Mouse (Mus musculus): ENCODE measurements around the gene 9330182L06Rik. TPM values are rescaled to one million over a fixed set of nuclear protein-coding genes. Genes with fewer than 3 reads are reported as not detected.

9330182L06Rik gene
- polyA plus RNA-seq, 1 experiment, result 0.35 TPM

- Histone ChIP-seq H3K4me1 (replicated peaks; ENCODE audit: control insufficient read depth, insufficient read depth, low read length) (no peaks in the 10 kb centered on the region), H3K4me3 (ENCODE audit: control insufficient read depth, insufficient read depth, low read length) (no peak overlapping the region), H3K27me3 (ENCODE audit: control insufficient read depth, insufficient read depth, low read length) (no peaks in the 10 kb centered on the region), H3K36me3 (ENCODE audit: control insufficient read depth, insufficient read depth, low read length) (no peaks in the 10 kb centered on the region), H3K27ac (ENCODE audit: control insufficient read depth, insufficient read depth, low read length) (no peak overlapping the region)
- 70% methylated on average over 2 of the region's 2 CpGs for WGBS
- DNase-seq, result no peak
- TF ChIP-seq CTCF (IDR thresholded peaks at IDR 0.05; ENCODE audit: borderline replicate concordance, control insufficient read depth, extremely low read depth, insufficient read depth, low read length, poor library complexity) (no peak), POLR2A (IDR thresholded peaks at IDR 0.05; ENCODE audit: control insufficient read depth, extremely low read depth, insufficient read depth, low read length, poor library complexity) (no peak)
Observed at GRCm38 (mm10) chr5:9358076-9358475, 92.2 kb downstream of the 9330182L06Rik start.

DNA sequence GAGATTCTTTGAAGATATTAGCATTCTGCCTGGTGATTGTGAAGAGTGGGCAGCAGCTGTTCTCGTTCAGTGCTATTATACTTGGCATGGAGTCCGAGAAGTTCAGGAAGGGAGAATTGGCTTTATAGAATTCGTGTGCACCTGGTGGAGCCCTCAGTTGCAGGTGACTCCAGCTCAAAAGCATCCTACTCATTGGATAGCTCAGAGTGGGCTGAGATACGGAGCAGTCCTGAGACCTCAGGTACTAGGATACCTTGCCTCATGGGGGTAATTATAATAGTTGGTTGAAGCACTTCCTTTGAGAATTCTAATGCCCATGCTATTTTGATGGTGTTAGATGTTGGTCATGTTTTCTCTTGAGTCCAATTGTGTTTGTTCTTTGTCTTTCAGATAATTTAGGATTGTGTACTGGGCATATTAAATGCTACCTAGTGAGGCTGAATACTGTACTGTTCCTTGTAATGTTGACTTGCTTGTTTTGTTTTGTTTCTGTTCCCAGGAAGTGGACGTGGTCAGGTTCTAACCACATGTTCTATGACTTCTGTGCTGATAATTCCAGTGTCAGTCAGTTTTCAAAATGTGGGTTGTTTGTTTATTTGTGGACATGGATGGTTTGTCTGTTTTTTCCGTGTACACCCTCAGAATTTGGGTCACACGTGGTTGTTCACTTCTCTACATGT, 96.2 kb downstream of the 9330182L06Rik start:
- H3K4me1 ChIP-seq (replicated peaks; ENCODE audit: control insufficient read depth, insufficient read depth, low read length), result no peaks in the 10 kb centered on the region
- no peak for DNase-seq
- H3K36me3 ChIP-seq (ENCODE audit: control insufficient read depth, insufficient read depth, low read length), result no peaks in the 10 kb centered on the region
- no peaks in the 10 kb centered on the region for H3K27me3 ChIP-seq (ENCODE audit: control insufficient read depth, insufficient read depth, low read length)
- H3K4me3 ChIP-seq (ENCODE audit: control insufficient read depth, insufficient read depth, low read length), result no peak overlapping the region
- H3K27ac ChIP-seq (ENCODE audit: control insufficient read depth, insufficient read depth, low read length), result no peak overlapping the region
- 78% methylated on average over 7 of the region's 7 CpGs for WGBS
- no peak for TF ChIP-seq CTCF (IDR thresholded peaks at IDR 0.05; ENCODE audit: borderline replicate concordance, control insufficient read depth, extremely low read depth, insufficient read depth, low read length, poor library complexity)
- TF ChIP-seq POLR2A (IDR thresholded peaks at IDR 0.05; ENCODE audit: control insufficient read depth, extremely low read depth, insufficient read depth, low read length, poor library complexity), result no peak

- TF ChIP-seq CTCF (IDR thresholded peaks at IDR 0.05; ENCODE audit: borderline replicate concordance, control insufficient read depth, extremely low read depth, insufficient read depth, low read length, poor library complexity) (no peak), POLR2A (IDR thresholded peaks at IDR 0.05; ENCODE audit: control insufficient read depth, extremely low read depth, insufficient read depth, low read length, poor library complexity) (no peak)
- H3K4me1 ChIP-seq (replicated peaks; ENCODE audit: control insufficient read depth, insufficient read depth, low read length), result no peaks in the 10 kb centered on the region
- H3K27me3 ChIP-seq (ENCODE audit: control insufficient read depth, insufficient read depth, low read length), result no peaks in the 10 kb centered on the region
- no peak for DNase-seq
- no peak overlapping the region for H3K4me3 ChIP-seq (ENCODE audit: control insufficient read depth, insufficient read depth, low read length)
- no peaks in the 10 kb centered on the region for H3K36me3 ChIP-seq (ENCODE audit: control insufficient read depth, insufficient read depth, low read length)
- no peak overlapping the region for H3K27ac ChIP-seq (ENCODE audit: control insufficient read depth, insufficient read depth, low read length)
- WGBS, result 81% methylated on average over 1 of the region's 1 CpGs
Observed at GRCm38 (mm10) chr5:9364937-9365336, 99.0 kb downstream of the 9330182L06Rik start.

GRCm38 (mm10) chr5:9367920-9368692, 102.2 kb downstream of the 9330182L06Rik start:
- Histone ChIP-seq H3K27ac (ENCODE audit: control insufficient read depth, insufficient read depth, low read length) (no peak overlapping the region), H3K27me3 (ENCODE audit: control insufficient read depth, insufficient read depth, low read length) (no peaks in the 10 kb centered on the region), H3K36me3 (ENCODE audit: control insufficient read depth, insufficient read depth, low read length) (no peaks in the 10 kb centered on the region), H3K4me3 (ENCODE audit: control insufficient read depth, insufficient read depth, low read length) (no peak overlapping the region), H3K4me1 (replicated peaks; ENCODE audit: control insufficient read depth, insufficient read depth, low read length) (no peaks in the 10 kb centered on the region)
- TF ChIP-seq CTCF (IDR thresholded peaks at IDR 0.05; ENCODE audit: borderline replicate concordance, control insufficient read depth, extremely low read depth, insufficient read depth, low read length, poor library complexity), result no peak
- TF ChIP-seq POLR2A (IDR thresholded peaks at IDR 0.05; ENCODE audit: control insufficient read depth, extremely low read depth, insufficient read depth, low read length, poor library complexity), result no peak
- no peak for DNase-seq
- 83% methylated on average over 11 of the region's 11 CpGs for WGBS

DNA sequence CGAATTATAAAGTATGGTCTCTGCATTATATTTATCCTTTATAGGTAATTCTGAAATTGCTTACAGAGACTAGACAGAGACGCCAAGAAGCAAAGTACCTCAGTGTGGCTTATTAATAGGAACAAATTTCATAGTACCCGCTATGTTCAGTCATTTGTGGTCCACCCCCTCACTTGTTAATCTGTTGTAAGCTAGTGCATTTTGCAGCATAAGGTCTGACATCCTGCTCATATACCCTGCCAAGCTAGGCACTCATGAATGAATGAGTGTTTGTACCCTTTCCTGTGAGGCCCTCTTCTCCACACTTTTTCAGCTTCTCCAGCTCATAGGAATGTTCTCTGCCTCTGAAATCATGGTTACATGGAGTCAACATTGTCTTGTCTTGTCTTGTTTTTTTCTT, 105.2 kb downstream of the 9330182L06Rik start:
- Histone ChIP-seq H3K36me3 (ENCODE audit: control insufficient read depth, insufficient read depth, low read length) (no peaks in the 10 kb centered on the region), H3K27me3 (ENCODE audit: control insufficient read depth, insufficient read depth, low read length) (no peaks in the 10 kb centered on the region), H3K27ac (ENCODE audit: control insufficient read depth, insufficient read depth, low read length) (no peak overlapping the region), H3K4me1 (replicated peaks; ENCODE audit: control insufficient read depth, insufficient read depth, low read length) (no peaks in the 10 kb centered on the region), H3K4me3 (ENCODE audit: control insufficient read depth, insufficient read depth, low read length) (no peak overlapping the region)
- DNase-seq, result no peak
- WGBS, result 94% methylated on average over 3 of the region's 3 CpGs
- TF ChIP-seq POLR2A (IDR thresholded peaks at IDR 0.05; ENCODE audit: control insufficient read depth, extremely low read depth, insufficient read depth, low read length, poor library complexity) (no peak), CTCF (IDR thresholded peaks at IDR 0.05; ENCODE audit: borderline replicate concordance, control insufficient read depth, extremely low read depth, insufficient read depth, low read length, poor library complexity) (no peak)

- no peak for DNase-seq
- 92% methylated on average over 4 of the region's 4 CpGs for WGBS
- no peak overlapping the region for H3K4me3 ChIP-seq (ENCODE audit: control insufficient read depth, insufficient read depth, low read length)
Observed at GRCm38 (mm10) chr5:9373341-9373740, 107.4 kb downstream of the 9330182L06Rik start.

More at GRCm38 (mm10) chr5:9373341-9373740, 107.4 kb downstream of the 9330182L06Rik start:
- no peaks in the 10 kb centered on the region for H3K36me3 ChIP-seq (ENCODE audit: control insufficient read depth, insufficient read depth, low read length)
- TF ChIP-seq POLR2A (IDR thresholded peaks at IDR 0.05; ENCODE audit: control insufficient read depth, extremely low read depth, insufficient read depth, low read length, poor library complexity) (no peak), CTCF (IDR thresholded peaks at IDR 0.05; ENCODE audit: borderline replicate concordance, control insufficient read depth, extremely low read depth, insufficient read depth, low read length, poor library complexity) (no peak)
- H3K27me3 ChIP-seq (ENCODE audit: control insufficient read depth, insufficient read depth, low read length), result no peaks in the 10 kb centered on the region
- no peak overlapping the region for H3K27ac ChIP-seq (ENCODE audit: control insufficient read depth, insufficient read depth, low read length)
- H3K4me1 ChIP-seq (replicated peaks; ENCODE audit: control insufficient read depth, insufficient read depth, low read length), result no peaks in the 10 kb centered on the region

All from thymus, adult 2 months (tissue).